Mouse (Mus musculus) stomach, embryonic 16.5 days (tissue): ENCODE data around the gene Gli2. TPM values are rescaled to one million over a fixed set of nuclear protein-coding genes. Genes with fewer than 3 reads are reported as not detected.

Experiments
- ATAC-seq: fragments of 200-750 bp; cut with Nextera tagmentation; 2 replicates; pipeline ENCODE4 v1.8.0; 2017; ENCODE audit warnings: moderate number of reproducible peaks, moderate TSS enrichment; ENCODE audit not compliant: insufficient read depth, low FRiP score
- H3K27ac ChIP-seq: fragments of 300-500 bp; sonication (generic); 2 replicates; pipeline ENCODE4 v1.5.1; 2014; ENCODE audit warnings: low read length
- H3K27me3 ChIP-seq: fragments of 300-500 bp; sonication (generic); 2 replicates; pipeline ENCODE4 v1.6.1; 2014; ENCODE audit warnings: low read length, control low read depth, mixed read lengths; ENCODE audit not compliant: control insufficient read depth, insufficient read depth
- H3K36me3 ChIP-seq: fragments of 300-500 bp; sonication (generic); 2 replicates; pipeline ENCODE4 v1.6.1; 2014; ENCODE audit warnings: low read length; ENCODE audit not compliant: control insufficient read depth, insufficient read depth
- H3K4me1 ChIP-seq: fragments of 300-500 bp; sonication (generic); 2 replicates; pipeline ENCODE4 v1.6.1; 2014; ENCODE audit warnings: low read length, control low read depth, mixed read lengths; ENCODE audit not compliant: control insufficient read depth, insufficient read depth
- H3K4me2 ChIP-seq: fragments of 300-500 bp; sonication (generic); 2 replicates; pipeline ENCODE4 v1.6.1; 2014; ENCODE audit warnings: low read depth, low read length, mixed read lengths
- H3K4me3 ChIP-seq: fragments of 300-500 bp; sonication (generic); replicated peaks from 2 replicates; pipeline ENCODE4 v1.5.1; 2014; ENCODE audit warnings: mild to moderate bottlenecking, low read length
- H3K9ac ChIP-seq: fragments of 300-500 bp; sonication (generic); 2 replicates; pipeline ENCODE4 v1.6.1; 2014; ENCODE audit warnings: low read length
- H3K9me3 ChIP-seq: fragments of 300-500 bp; sonication (generic); replicated peaks from 2 replicates; pipeline ENCODE4 v1.6.1; 2016; ENCODE audit warnings: low read length, control low read depth; ENCODE audit not compliant: control insufficient read depth
- WGBS: fragments of 180-500 bp; shearing (Covaris S2); extraction: QIAGEN DNeasy Blood & Tissue Kit; methylation state at CpG from one replicate; pipeline ENCODE4 v1.1.7; 2014; 5-methylcytosine and 5-hydroxymethylcytosine counted together
- polyA plus RNA-seq: library from polyadenylated mRNA; unstranded; fragments of >200 nt; fragmentation: Nextera tagmentation; extraction: Ambion mirVana; gene quantifications from 2 replicates; pipeline ENCODE4 v1.2.1, GENCODE M21; 2015

Gene Gli2
- polyA plus RNA-seq, 1 experiment from 2014 or later: 9.7 TPM

GRCm38 (mm10) chr1:119077933-119078332 is 24.5 kb upstream of the Gli2 start:
- peaks cover 12% of the 10 kb centered on the region for H3K27me3 ChIP-seq
- H3K9ac ChIP-seq: no peak overlapping the region
- H3K36me3 ChIP-seq: no peaks in the 10 kb centered on the region
- ATAC-seq: no peak
- WGBS: 86% methylated on average over 7 of the region's 7 CpGs
- H3K4me3 ChIP-seq: no peak overlapping the region
- H3K9me3 ChIP-seq: no peaks in the 10 kb centered on the region
- no peak overlapping the region for H3K4me2 ChIP-seq
- H3K4me1 ChIP-seq: no peaks in the 10 kb centered on the region
- H3K27ac ChIP-seq: no peak overlapping the region

- 82% methylated on average over 4 of the region's 4 CpGs for WGBS
- Histone ChIP-seq H3K9ac (no peak overlapping the region), H3K27me3 (peaks cover 12% of the 10 kb centered on the region), H3K4me3 (no peak overlapping the region), H3K27ac (no peak overlapping the region), H3K36me3 (no peaks in the 10 kb centered on the region), H3K4me1 (no peaks in the 10 kb centered on the region), H3K4me2 (no peak overlapping the region), H3K9me3 (no peaks in the 10 kb centered on the region)
- ATAC-seq: no peak
These were observed 22.9 kb upstream of the Gli2 start for GRCm38 (mm10) chr1:119076333-119076732.

- Histone ChIP-seq H3K4me3 (no peak overlapping the region), H3K27me3 (peaks cover 12% of the 10 kb centered on the region), H3K27ac (no peak overlapping the region), H3K4me2 (no peak overlapping the region), H3K9me3 (no peaks in the 10 kb centered on the region), H3K4me1 (no peaks in the 10 kb centered on the region), H3K36me3 (no peaks in the 10 kb centered on the region), H3K9ac (no peak overlapping the region)
- WGBS: 66% methylated on average over 3 of the region's 3 CpGs
- ATAC-seq: no peak
These were observed 22.5 kb upstream of the Gli2 start for GRCm38 (mm10) chr1:119075916-119076315.

- Histone ChIP-seq H3K27ac (no peak overlapping the region), H3K9me3 (no peaks in the 10 kb centered on the region), H3K36me3 (no peaks in the 10 kb centered on the region), H3K4me1 (no peaks in the 10 kb centered on the region), H3K9ac (no peak overlapping the region), H3K4me2 (no peak overlapping the region), H3K4me3 (no peak overlapping the region), H3K27me3 (peaks cover 12% of the 10 kb centered on the region)
- 31% methylated on average over 7 of the region's 7 CpGs for WGBS
- ATAC-seq: no peak
These were observed 22.1 kb upstream of the Gli2 start for GRCm38 (mm10) chr1:119075500-119075899.

- 59% methylated on average over 6 of the region's 6 CpGs for WGBS
- H3K27me3 ChIP-seq: peaks cover 12% of the 10 kb centered on the region
- H3K27ac ChIP-seq: no peak overlapping the region
- ATAC-seq: no peak
- H3K9me3 ChIP-seq: no peaks in the 10 kb centered on the region
- H3K36me3 ChIP-seq: no peaks in the 10 kb centered on the region
- H3K4me1 ChIP-seq: no peaks in the 10 kb centered on the region
- H3K4me2 ChIP-seq: no peak overlapping the region
- H3K9ac ChIP-seq: no peak overlapping the region
- no peak overlapping the region for H3K4me3 ChIP-seq
These were observed 21.5 kb upstream of the Gli2 start for GRCm38 (mm10) chr1:119074910-119075309.

GRCm38 (mm10) chr1:119073876-119074275 is 20.5 kb upstream of the Gli2 start:
- Histone ChIP-seq H3K4me1 (no peaks in the 10 kb centered on the region), H3K9me3 (no peaks in the 10 kb centered on the region), H3K4me2 (no peak overlapping the region), H3K27me3 (peaks cover 12% of the 10 kb centered on the region), H3K27ac (no peak overlapping the region), H3K36me3 (no peaks in the 10 kb centered on the region), H3K9ac (no peak overlapping the region), H3K4me3 (no peak overlapping the region)
- no peak for ATAC-seq
- WGBS: 83% methylated on average over 7 of the region's 7 CpGs

- WGBS: 57% methylated on average over 20 of the region's 20 CpGs
- H3K4me2 ChIP-seq: no peak overlapping the region
These were observed 11.7 kb upstream of the Gli2 start for GRCm38 (mm10) chr1:119064892-119065671.

GRCm38 (mm10) chr1:119056491-119056890 is 3.1 kb upstream of the Gli2 start:
- Histone ChIP-seq H3K4me2 (no peak overlapping the region), H3K27ac (no peak overlapping the region), H3K4me3 (no peak overlapping the region), H3K27me3 (peaks cover 18% of the 10 kb centered on the region), H3K9me3 (0 out of 2 replicates have a peak, but pooled peaks cover 4% of the 10 kb centered on the region), H3K4me1 (peaks cover 16% of the 10 kb centered on the region), H3K36me3 (no peaks in the 10 kb centered on the region), H3K9ac (no peak overlapping the region)
- no peak for ATAC-seq
- 42% methylated on average over 8 of the region's 8 CpGs for WGBS

More at GRCm38 (mm10) chr1:119064892-119065671, 11.7 kb upstream of the Gli2 start:
- no peaks in the 10 kb centered on the region for H3K27me3 ChIP-seq
- peak overlapping the region; percentile 50; the same call in 1 of the 2 replicates for H3K27ac ChIP-seq
- H3K4me3 ChIP-seq: no peak overlapping the region
- H3K36me3 ChIP-seq: no peaks in the 10 kb centered on the region
- H3K9me3 ChIP-seq: no peaks in the 10 kb centered on the region
- 0 out of 2 replicates have a peak, but pooled peaks cover 3% of the 10 kb centered on the region for H3K4me1 ChIP-seq
- H3K9ac ChIP-seq: no peak overlapping the region
- 0 out of 2 replicates have a peak, but pooled peaks have one; percentile 60 for ATAC-seq

- no peak overlapping the region for H3K4me3 ChIP-seq
- peaks cover 23% of the 10 kb centered on the region for H3K4me1 ChIP-seq
- H3K36me3 ChIP-seq: no peaks in the 10 kb centered on the region
- no peak overlapping the region for H3K9ac ChIP-seq
- no peak for ATAC-seq
- H3K9me3 ChIP-seq: 0 out of 2 replicates have a peak, but pooled peaks cover 4% of the 10 kb centered on the region
- 82% methylated on average over 4 of the region's 4 CpGs for WGBS
- H3K4me2 ChIP-seq: no peak overlapping the region
- H3K27me3 ChIP-seq: peaks cover 18% of the 10 kb centered on the region
- H3K27ac ChIP-seq: no peak overlapping the region
These were observed 2.4 kb upstream of the Gli2 start for GRCm38 (mm10) chr1:119055801-119056200.
